ENCODE assay signal across 9 mouse cellular contexts in the genomic region with DNA sequence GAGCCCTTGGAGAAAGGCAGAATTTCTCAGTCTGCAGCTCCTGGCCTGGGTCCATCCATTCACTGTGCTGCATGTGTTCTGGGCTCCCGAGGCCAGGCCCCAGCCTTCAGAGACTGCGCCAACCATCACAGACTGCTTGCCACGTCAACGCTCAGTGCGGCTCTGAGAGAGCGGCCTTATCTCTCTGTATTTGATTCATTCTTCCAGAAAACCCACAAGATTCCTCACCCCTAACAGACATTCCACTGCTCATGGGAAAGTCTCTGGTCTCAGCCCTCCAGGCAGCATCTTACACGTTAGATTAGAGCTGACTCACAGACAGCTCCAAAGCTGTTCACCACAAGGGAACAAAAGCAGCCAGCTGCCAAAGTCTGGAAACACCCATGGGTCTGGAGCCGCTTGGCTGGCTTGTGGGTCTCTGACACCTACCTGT.
DNase-seq lines count a peak whose midpoint lies in the region; ATAC-seq lines count a peak whose summit lies in the region.
"Had no signal": no experiment of that assay in that cellular context is flagged by ENCODE, and none has a peak within 500 bp of the region (broad histone marks: within the 10 kb centered on the region; RNA-seq: fewer than 3 reads in every experiment).

No protein-coding gene starts in this region.

- H3K4me3 ChIP-seq in hindbrain, embryonic 15.5 days = no peak overlapping the region
- H3K4me3 ChIP-seq in hindbrain, embryonic 11.5 days (ENCODE audit: low read depth, low read length) = no peak overlapping the region
- no peak overlapping the region for H3K4me3 ChIP-seq in liver, embryonic 11.5 days (ENCODE audit: low read depth, low read length)

- no peak overlapping the region for H3K4me2 ChIP-seq in hindbrain, embryonic 15.5 days
- H3K4me2 ChIP-seq in hindbrain, embryonic 11.5 days (replicated peaks; ENCODE audit: low read depth, low read length) = no peak overlapping the region
- no peak overlapping the region for H3K4me2 ChIP-seq in liver, embryonic 11.5 days

- no peaks in the 10 kb centered on the region for H3K27me3 ChIP-seq in hindbrain, embryonic 15.5 days
- no peaks in the 10 kb centered on the region for H3K27me3 ChIP-seq in hindbrain, embryonic 11.5 days (ENCODE audit: control insufficient read depth, insufficient read depth, low read length)
- H3K27me3 ChIP-seq in liver, embryonic 11.5 days (replicated peaks; ENCODE audit: control insufficient read depth, insufficient read depth, low read length) = no peaks in the 10 kb centered on the region
- H3K27me3 ChIP-seq: CH12.LX had no signal

- H3K9me3 ChIP-seq in hindbrain, embryonic 15.5 days = no peaks in the 10 kb centered on the region
- no peaks in the 10 kb centered on the region for H3K9me3 ChIP-seq in hindbrain, embryonic 11.5 days (ENCODE audit: control insufficient read depth, low read length)
- no peaks in the 10 kb centered on the region for H3K9me3 ChIP-seq in liver, embryonic 11.5 days (ENCODE audit: control insufficient read depth, low read length)

- DNase-seq in hindbrain, embryonic 11.5 days (ENCODE audit: low spot score) = no peak
- DNase-seq in NIH3T3 (ENCODE audit: low read depth) = peak; percentile 98
- DNase-seq in cerebellum, postnatal 36 days = peak; percentile 59 to 61
- peak; percentile 58 for DNase-seq in heart, postnatal 25 days (ENCODE audit: low spot score)
- no peak for DNase-seq in liver, embryonic 11.5 days (ENCODE audit: low spot score)
- DNase-seq in spleen, postnatal 14 days (ENCODE audit: low spot score in 2 of 2) = no peak
- no peak for DNase-seq in retina, postnatal 1 day

- no peaks in the 10 kb centered on the region for H3K36me3 ChIP-seq in hindbrain, embryonic 15.5 days
- H3K36me3 ChIP-seq in hindbrain, embryonic 11.5 days (ENCODE audit: control insufficient read depth, insufficient read depth, low read length) = no peaks in the 10 kb centered on the region
- H3K36me3 ChIP-seq in liver, embryonic 11.5 days (ENCODE audit: control insufficient read depth, insufficient read depth, low read length) = no peaks in the 10 kb centered on the region

- intact Hi-C loops in heart, postnatal 25 days (cut with DNase I) = no loop called here

- 61% methylated on average over 8 of the region's 8 CpGs for WGBS in hindbrain, embryonic 15.5 days
- 88% methylated on average over 8 of the region's 8 CpGs for WGBS in hindbrain, embryonic 11.5 days
- WGBS in liver, embryonic 11.5 days = 70% methylated on average over 8 of the region's 8 CpGs

- no peak overlapping the region for H3K27ac ChIP-seq in hindbrain, embryonic 15.5 days (replicated peaks)
- no peak overlapping the region for H3K27ac ChIP-seq in hindbrain, embryonic 11.5 days (ENCODE audit: low read depth, low read length)
- H3K27ac ChIP-seq in liver, embryonic 11.5 days (ENCODE audit: low read depth, low read length) = peak overlapping the region; percentile 15; the same call in 1 of the 2 replicates

- peaks cover 13% of the 10 kb centered on the region for H3K4me1 ChIP-seq in hindbrain, embryonic 15.5 days (replicated peaks)
- 0 out of 2 replicates have a peak, but pooled peaks cover 3% of the 10 kb centered on the region for H3K4me1 ChIP-seq in hindbrain, embryonic 11.5 days (replicated peaks; ENCODE audit: control insufficient read depth, insufficient read depth, low read length)
- H3K4me1 ChIP-seq in liver, embryonic 11.5 days (replicated peaks; ENCODE audit: control insufficient read depth, insufficient read depth, low read length) = 0 out of 2 replicates have a peak, but pooled peaks cover 2% of the 10 kb centered on the region

- 0 out of 2 replicates have a peak, but pooled peaks have one; percentile 47 for ATAC-seq in hindbrain, embryonic 15.5 days (ENCODE audit: low FRiP score, low read depth)
- no peak for ATAC-seq in hindbrain, embryonic 11.5 days (ENCODE audit: low FRiP score)
- peak; percentile 22; the same call in 1 of the 2 replicates for ATAC-seq in liver, embryonic 11.5 days (replicated peaks; ENCODE audit: low FRiP score)

- no peak overlapping the region for H3K9ac ChIP-seq in hindbrain, embryonic 15.5 days
- no peak overlapping the region for H3K9ac ChIP-seq in hindbrain, embryonic 11.5 days (ENCODE audit: low read depth, low read length)
- no peak overlapping the region for H3K9ac ChIP-seq in liver, embryonic 11.5 days (ENCODE audit: low read depth, low read length)

Comparison
In these comparisons a context has a peak if more than half of its experiments do, and no peak if none do; other contexts are left out.
1. DNase-seq: peak in NIH3T3 (single experiment), cerebellum, postnatal 36 days (2 of 2) and heart, postnatal 25 days (single experiment); none in hindbrain, embryonic 11.5 days (single experiment), liver, embryonic 11.5 days (single experiment), spleen, postnatal 14 days (0 of 2) and retina, postnatal 1 day (single experiment).